Mouse (Mus musculus) mouse embryonic stem cell (cell line): ENCODE results near the gene Olfr522.

Experiments
- in situ Hi-C, 2 experiments: fragments of 300-500 bp; cut with MboI; formaldehyde crosslinking; loops; 1 replicate in 1 of 2; 3 replicates in 1 of 2; pipeline ENCODE4 v1.14.3; 2019 to 2020; ENCODE audit warnings: low sequenced_read_pairs in 2 of 2, low pct_unique_long_range_greater_than_20kb in 1 of 2, mixed read lengths in 1 of 2; ENCODE audit not compliant: unreplicated experiment in 1 of 2

Olfr522 gene

GRCm38 (mm10) chr7:140124382-140124781 is 40.2 kb downstream of the Olfr522 start:
- in situ Hi-C loops = no loop called here

GRCm38 (mm10) chr7:140122765-140123164 is 41.8 kb downstream of the Olfr522 start:
- in situ Hi-C loops = no loop called here

- in situ Hi-C loops = no loop called here
Observed at GRCm38 (mm10) chr7:140121338-140121910, 43.1 kb downstream of the Olfr522 start.

- in situ Hi-C loops = no loop called here
Observed at GRCm38 (mm10) chr7:140120484-140120883, 44.1 kb downstream of the Olfr522 start.

GRCm38 (mm10) chr7:140116329-140117054 is 48.1 kb downstream of the Olfr522 start, which contains the start of gene Echs1:
TSS of gene Echs1 (minus strand) at chr7:140116476.
- in situ Hi-C loops = no loop called here

GRCm38 (mm10) chr7:140115583-140116328 is 48.8 kb downstream of the Olfr522 start, which contains the start of gene Paox:
TSS of gene Paox (plus strand) at chr7:140115799.
- in situ Hi-C loops = no loop called here

- in situ Hi-C loops = no loop called here
Observed at GRCm38 (mm10) chr7:140111943-140112342, 52.6 kb downstream of the Olfr522 start.
